Mouse (Mus musculus) embryonic facial prominence, embryonic 14.5 days (tissue): ENCODE results near the gene Klrb1c. TPM values are rescaled to one million over a fixed set of nuclear protein-coding genes. Genes with fewer than 3 reads are reported as not detected.
A peak's percentile ranks its signal among the peaks of the same experiment; 100 is the strongest.
"Not testable (repeated sequence)": the region's sequence is repeated elsewhere in the genome, so short reads cannot be mapped to it uniquely, and the experiment has no call there.

Source experiments
- ATAC-seq: fragments of 200-750 bp; cut with Nextera tagmentation; 2 replicates; pipeline ENCODE4 v1.8.0; 2017; ENCODE audit warnings: low read depth, moderate number of reproducible peaks, moderate TSS enrichment
- DNase-seq: peaks from one replicate; pipeline ENCODE4 v3.0.0-alpha.2; 2015; ENCODE audit warnings: low spot score
- H3K27ac ChIP-seq: fragments of 300-500 bp; sonication (generic); replicated peaks from 2 replicates; pipeline ENCODE4 v1.5.1; 2014; ENCODE audit warnings: low read depth, mild to moderate bottlenecking, low read length, moderate library complexity
- H3K27me3 ChIP-seq: fragments of 300-500 bp; sonication (generic); replicated peaks from 2 replicates; pipeline ENCODE4 v1.6.1; 2014; ENCODE audit warnings: low read length; ENCODE audit not compliant: control insufficient read depth, insufficient read depth
- H3K36me3 ChIP-seq: fragments of 300-500 bp; sonication (generic); 2 replicates; pipeline ENCODE4 v1.6.1; 2014; ENCODE audit warnings: low read length, mixed read lengths; ENCODE audit not compliant: control insufficient read depth, insufficient read depth
- H3K4me1 ChIP-seq: fragments of 300-500 bp; sonication (generic); 2 replicates; pipeline ENCODE4 v1.6.1; 2014; ENCODE audit warnings: antibody characterized with exemption, low read length; ENCODE audit not compliant: control insufficient read depth, insufficient read depth
- H3K4me2 ChIP-seq: fragments of 300-500 bp; sonication (generic); 2 replicates; pipeline ENCODE4 v1.6.1; 2014; ENCODE audit warnings: low read depth, mild to moderate bottlenecking, low read length, moderate library complexity, mixed read lengths
- H3K4me3 ChIP-seq: fragments of 300-500 bp; sonication (generic); 2 replicates; pipeline ENCODE4 v1.5.1; 2014; ENCODE audit warnings: low read depth, mild to moderate bottlenecking, low read length
- H3K9ac ChIP-seq: fragments of 300-500 bp; sonication (generic); 2 replicates; pipeline ENCODE4 v1.6.1; 2014; ENCODE audit warnings: low read depth, mild to moderate bottlenecking, low read length, moderate library complexity, mixed read lengths
- H3K9me3 ChIP-seq: fragments of 300-500 bp; sonication (generic); 2 replicates; pipeline ENCODE4 v1.6.1; 2016; ENCODE audit warnings: low read length; ENCODE audit not compliant: control insufficient read depth
- WGBS: fragments of 180-500 bp; shearing (Covaris S2); extraction: QIAGEN DNeasy Blood & Tissue Kit; methylation state at CpG from one replicate; pipeline ENCODE4 v1.1.7; 2014; 5-methylcytosine and 5-hydroxymethylcytosine counted together
- polyA plus RNA-seq: library from polyadenylated mRNA; unstranded; fragments of >200 nt; fragmentation: Nextera tagmentation; extraction: Ambion mirVana; gene quantifications from 2 replicates; pipeline ENCODE4 v1.2.1, GENCODE M21; 2014

The Klrb1c gene
- polyA plus RNA-seq, 1 experiment from 2014 or later: not detected

- Histone ChIP-seq H3K27ac (no peak overlapping the region), H3K9me3 (no peaks in the 10 kb centered on the region), H3K4me3 (peak overlapping the region; percentile 61), H3K4me1 (peaks cover 3% of the 10 kb centered on the region; the same call in 1 of the 2 replicates), H3K36me3 (no peaks in the 10 kb centered on the region), H3K27me3 (no peaks in the 10 kb centered on the region), H3K9ac (peak overlapping the region; percentile 64), H3K4me2 (peak overlapping the region; percentile 56)
- 23% methylated on average over 7 of the region's 7 CpGs for WGBS
- ATAC-seq: no peak
- no peak for DNase-seq
Observed at GRCm38 (mm10) chr6:128799896-128800270, 10.9 kb upstream of the Klrb1c start.

GRCm38 (mm10) chr6:128799144-128799895 is 10.3 kb upstream of the Klrb1c start:
- H3K4me1 ChIP-seq, H3K36me3 ChIP-seq, H3K9me3 ChIP-seq, H3K27me3 ChIP-seq: not testable (repeated sequence)
- H3K4me3 ChIP-seq: peak overlapping the region; percentile 61
- WGBS: 1% methylated on average over 49 of the region's 49 CpGs
- DNase-seq (peak; percentile 88), ATAC-seq (peak; percentile 67)
- peak overlapping the region; percentile 56 for H3K4me2 ChIP-seq
- H3K9ac ChIP-seq: peak overlapping the region; percentile 75
- H3K27ac ChIP-seq: peak overlapping the region; percentile 91

DNA sequence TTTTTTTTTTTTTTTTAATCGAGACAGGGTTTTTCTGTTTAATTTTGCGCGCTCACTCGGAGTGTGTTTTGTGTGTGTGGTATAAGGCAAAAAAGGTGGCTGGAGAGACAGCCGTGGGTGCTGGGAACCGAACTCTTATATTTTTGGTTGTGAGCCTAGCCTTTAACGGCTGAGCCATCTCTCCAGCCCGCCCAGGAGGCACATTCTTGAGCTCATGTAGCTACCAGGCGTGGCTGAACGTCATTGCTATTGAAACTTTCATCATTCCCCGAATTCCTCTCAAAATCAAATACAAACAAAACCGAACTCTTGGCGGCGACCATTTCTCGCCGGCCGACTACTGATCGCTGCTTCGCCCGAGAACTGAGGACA is 9.7 kb upstream of the Klrb1c start:
- under 1% methylated on average over 20 of the region's 20 CpGs for WGBS
- peak; percentile 43 for ATAC-seq

DNA sequence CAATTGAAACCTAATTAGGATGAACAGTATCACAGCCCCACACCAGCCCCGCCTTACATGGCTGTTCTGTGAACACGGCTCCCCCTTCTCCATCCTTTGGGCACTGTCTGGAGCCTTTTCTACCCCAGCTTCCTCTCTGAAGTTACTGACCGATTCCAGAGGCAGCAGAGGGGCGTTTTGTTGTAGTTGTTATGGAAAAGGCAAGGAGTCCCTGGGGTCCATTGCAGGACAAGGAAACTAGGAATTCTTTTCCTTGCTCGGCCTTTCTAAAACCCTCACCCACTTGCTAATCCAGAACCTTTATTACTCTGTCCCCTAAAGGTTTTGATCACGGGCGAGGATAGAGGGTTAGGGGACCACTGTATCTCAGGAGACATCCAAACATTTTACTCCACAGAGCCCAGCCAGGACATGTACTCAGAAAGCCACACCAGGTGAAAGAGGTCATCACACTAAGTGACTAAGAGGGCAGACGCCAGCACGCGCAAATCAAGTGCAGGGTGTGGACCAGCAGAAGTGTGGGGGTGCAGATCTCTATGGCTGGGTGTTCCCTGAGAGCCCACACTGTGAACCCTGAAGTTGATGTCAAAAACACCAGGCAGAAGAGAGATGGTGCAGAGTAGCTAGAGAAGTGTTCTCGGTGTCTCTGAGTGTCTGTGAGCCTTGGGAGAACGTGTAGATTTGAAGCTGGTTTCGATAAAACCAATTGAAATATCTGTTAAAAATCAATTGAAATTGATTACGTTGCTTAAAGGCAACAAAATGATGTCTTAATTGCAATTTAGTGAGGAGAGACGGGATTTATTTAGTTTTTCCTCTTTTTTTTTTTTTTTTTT is 9.1 kb upstream of the Klrb1c start:
- Histone ChIP-seq H3K4me1 (peaks cover 3% of the 10 kb centered on the region; the same call in 1 of the 2 replicates), H3K27ac (0 out of 2 replicates have a peak overlapping the region, but pooled peaks have one; percentile 40), H3K4me2 (peak overlapping the region; percentile 58), H3K36me3 (no peaks in the 10 kb centered on the region), H3K4me3 (peak overlapping the region; percentile 61), H3K9me3 (no peaks in the 10 kb centered on the region), H3K9ac (peak overlapping the region; percentile 75), H3K27me3 (no peaks in the 10 kb centered on the region)
- 13% methylated on average over 15 of the region's 15 CpGs for WGBS
- DNase-seq (peak; percentile 40), ATAC-seq (no peak)

More for the DNA sequence above, 9.7 kb upstream of the Klrb1c start:
- peak; percentile 79 for DNase-seq
- H3K27me3 ChIP-seq, H3K9me3 ChIP-seq, H3K36me3 ChIP-seq, H3K4me1 ChIP-seq: not testable (repeated sequence)
- peak overlapping the region; percentile 75 for H3K9ac ChIP-seq
- H3K4me3 ChIP-seq: peak overlapping the region; percentile 61
- H3K4me2 ChIP-seq: peak overlapping the region; percentile 58
- H3K27ac ChIP-seq: peak overlapping the region; percentile 91

- Histone ChIP-seq H3K4me2 (peak overlapping the region; percentile 58), H3K4me3 (no peak overlapping the region)
Observed at GRCm38 (mm10) chr6:128797185-128797905, 8.3 kb upstream of the Klrb1c start.

GRCm38 (mm10) chr6:128796321-128796955 is 7.4 kb upstream of the Klrb1c start:
- no peak for DNase-seq

More at GRCm38 (mm10) chr6:128797185-128797905, 8.3 kb upstream of the Klrb1c start:
- ATAC-seq (no peak), DNase-seq (no peak)
- 73% methylated on average over 12 of the region's 12 CpGs for WGBS
- H3K9me3 ChIP-seq: no peaks in the 10 kb centered on the region
- H3K4me1 ChIP-seq: peaks cover 3% of the 10 kb centered on the region; the same call in 1 of the 2 replicates
- H3K27me3 ChIP-seq: no peaks in the 10 kb centered on the region
- H3K27ac ChIP-seq: no peak overlapping the region
- no peaks in the 10 kb centered on the region for H3K36me3 ChIP-seq
- H3K9ac ChIP-seq: no peak overlapping the region

GRCm38 (mm10) chr6:128793734-128794133 is 4.7 kb upstream of the Klrb1c start:
- DNase-seq: no peak
- no peaks in the 10 kb centered on the region for H3K36me3 ChIP-seq
- H3K27ac ChIP-seq: no peak overlapping the region
- H3K9me3 ChIP-seq: no peaks in the 10 kb centered on the region
- no peak overlapping the region for H3K9ac ChIP-seq
- no peak for ATAC-seq
- no peaks in the 10 kb centered on the region for H3K27me3 ChIP-seq
- no peak overlapping the region for H3K4me3 ChIP-seq
- 50% methylated on average over 6 of the region's 6 CpGs for WGBS
- H3K4me1 ChIP-seq: no peaks in the 10 kb centered on the region
- H3K4me2 ChIP-seq: no peak overlapping the region

More at GRCm38 (mm10) chr6:128796321-128796955, 7.4 kb upstream of the Klrb1c start:
- 71% methylated on average over 8 of the region's 8 CpGs for WGBS
- Histone ChIP-seq H3K27me3 (no peaks in the 10 kb centered on the region), H3K9ac (no peak overlapping the region), H3K4me1 (peaks cover 3% of the 10 kb centered on the region; the same call in 1 of the 2 replicates), H3K9me3 (no peaks in the 10 kb centered on the region), H3K36me3 (no peaks in the 10 kb centered on the region), H3K4me3 (no peak overlapping the region), H3K4me2 (no peak overlapping the region), H3K27ac (no peak overlapping the region)
- no peak for ATAC-seq

DNA sequence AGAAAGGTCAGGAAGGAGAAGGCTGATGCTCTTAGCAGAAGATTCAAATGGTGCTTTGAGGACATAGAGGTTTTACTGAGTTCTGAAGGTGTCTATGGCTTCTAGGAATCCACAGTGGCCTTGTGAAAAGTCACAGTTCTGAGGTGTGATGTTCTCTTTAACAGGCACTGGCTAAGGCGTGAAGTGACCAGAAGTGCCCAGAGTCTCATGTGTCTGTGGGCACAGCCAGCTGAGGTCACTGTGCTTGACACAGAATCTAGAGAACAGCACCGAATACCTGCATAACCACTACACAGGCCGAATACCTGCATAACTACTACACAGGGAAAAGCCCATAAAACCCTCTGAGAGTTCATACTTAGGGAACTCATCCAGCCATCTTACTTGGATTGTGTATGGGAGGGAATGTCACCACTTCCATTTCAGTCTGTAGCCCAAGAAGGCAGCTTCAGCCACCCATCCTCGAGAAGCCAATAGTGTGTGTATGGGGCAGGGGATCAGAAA is 1.5 kb upstream of the Klrb1c start:
- not testable (repeated sequence) for H3K4me1 ChIP-seq, H3K4me2 ChIP-seq, DNase-seq, H3K9me3 ChIP-seq, H3K4me3 ChIP-seq, H3K9ac ChIP-seq, H3K27ac ChIP-seq, ATAC-seq, H3K27me3 ChIP-seq, H3K36me3 ChIP-seq
- WGBS: 80% methylated on average over 4 of the region's 4 CpGs
